Mouse (Mus musculus) liver, adult 2 months (tissue): ENCODE results near the gene Tradd. TPM values are rescaled to one million over a fixed set of nuclear protein-coding genes. Genes with fewer than 3 reads are reported as not detected.

Experiments used
- DNase-seq: peaks from one replicate; pipeline ENCODE4 v3.0.0-alpha.2; 2011; ENCODE audit warnings: low read depth, low spot score; ENCODE audit errors: extremely low read depth
- H3K27ac ChIP-seq: fragments of 200-500 bp; replicated peaks from 2 replicates; pipeline ENCODE4 v1.5.1; 2012; ENCODE audit warnings: low read depth, mild to moderate bottlenecking, control low read depth, inconsistent platforms, low read length; ENCODE audit not compliant: insufficient read depth
- H3K27me3 ChIP-seq: fragments of 200-500 bp; 2 replicates; pipeline ENCODE4 v1.6.1; 2012; ENCODE audit warnings: mild to moderate bottlenecking, moderate library complexity, low read length, inconsistent platforms; ENCODE audit not compliant: control insufficient read depth, insufficient read depth
- H3K36me3 ChIP-seq: fragments of 200-500 bp; 2 replicates; pipeline ENCODE4 v1.6.1; 2012; ENCODE audit warnings: low read length, inconsistent platforms; ENCODE audit not compliant: control insufficient read depth, insufficient read depth
- H3K4me1 ChIP-seq: fragments of 200-500 bp; 2 replicates; pipeline ENCODE4 v1.6.1; 2011; ENCODE audit warnings: low read length; ENCODE audit not compliant: control insufficient read depth, insufficient read depth
- H3K4me3 ChIP-seq: fragments of 200-500 bp; 2 replicates; pipeline ENCODE4 v1.5.1; 2011; ENCODE audit warnings: low read depth, mild to moderate bottlenecking, control low read depth, low read length, moderate library complexity; ENCODE audit not compliant: insufficient read depth
- H3K79me2 ChIP-seq: fragments of 200-500 bp; 2 replicates; pipeline ENCODE4 v1.6.1; 2012; ENCODE audit warnings: inconsistent platforms, mild to moderate bottlenecking, low read length, moderate library complexity; ENCODE audit not compliant: control insufficient read depth, insufficient read depth
- H3K9ac ChIP-seq: fragments of 200-500 bp; 2 replicates; pipeline ENCODE4 v1.6.1; 2012; ENCODE audit warnings: low read depth, mild to moderate bottlenecking, control low read depth, inconsistent platforms, low read length
- CTCF ChIP-seq: fragments of 200-500 bp; IDR thresholded peaks from 2 replicates; pipeline ENCODE4 v1.5.1; 2011; ENCODE audit warnings: low read depth, low read length, control low read depth
- POLR2A ChIP-seq: fragments of 200-500 bp; IDR thresholded peaks from 2 replicates; pipeline ENCODE4 v1.6.1; 2011; ENCODE audit warnings: low read length, control low read depth; ENCODE audit not compliant: insufficient read depth; ENCODE audit errors: extremely low read depth
- WGBS: fragments of 180-500 bp; shearing (Covaris S2); methylation state at CpG from one replicate; pipeline ENCODE4 v1.1.7; 2018; 5-methylcytosine and 5-hydroxymethylcytosine counted together
- polyA plus RNA-seq: library from polyadenylated mRNA; depleted of rRNA; stranded (reverse); fragments of >200 nt; gene quantifications from 2 replicates; pipeline ENCODE4 v1.2.3, GENCODE M21; 2012; rRNA removed
- total RNA-seq: library from RNA; depleted of rRNA; stranded (reverse); fragments of >200 nt; gene quantifications from 2 replicates; pipeline ENCODE4 v1.2.3, GENCODE M21; 2014; rRNA removed

The Tradd gene
- total RNA-seq (11.8 and 12.3 TPM in 2 replicates), polyA plus RNA-seq (16.1 and 18.6 TPM in 2 replicates)

GRCm38 (mm10) chr8:105264024-105264982, at the start of gene Tradd, which contains the start of gene Fbxl8:
TSS of gene Tradd (minus strand) at chr8:105264609.
TSS of gene Fbxl8 (plus strand) at chr8:105264648.
- H3K27ac ChIP-seq: peak within 1 kb of the TSS; percentile 73
- DNase-seq: peak; percentile 65
- H3K79me2 ChIP-seq: peaks cover 14% of the 10 kb centered on the region
- H3K27me3 ChIP-seq: no peaks in the 10 kb centered on the region
- H3K4me1 ChIP-seq: peaks cover 16% of the 10 kb centered on the region; the same call in 1 of the 2 replicates
- no peaks in the 10 kb centered on the region for H3K36me3 ChIP-seq
- peak within 1 kb of the TSS; percentile 92 for H3K9ac ChIP-seq
- WGBS: 1% methylated on average over 54 of the region's 54 CpGs
- peak; percentile 58; the same call in 1 of the 2 replicates for TF ChIP-seq POLR2A
- no peak for TF ChIP-seq CTCF
- H3K4me3 ChIP-seq: peak within 1 kb of the TSS; percentile 92

- no peak overlapping the region for H3K9ac ChIP-seq
- no peaks in the 10 kb centered on the region for H3K4me1 ChIP-seq
- peaks cover 2% of the 10 kb centered on the region; the same call in 1 of the 2 replicates for H3K36me3 ChIP-seq
- DNase-seq: no peak
- WGBS: 92% methylated on average over 9 of the region's 9 CpGs
- H3K4me3 ChIP-seq: no peak overlapping the region
- no peak overlapping the region for H3K27ac ChIP-seq
- no peaks in the 10 kb centered on the region for H3K79me2 ChIP-seq
- TF ChIP-seq POLR2A: no peak
- TF ChIP-seq CTCF: no peak
- no peaks in the 10 kb centered on the region for H3K27me3 ChIP-seq
These were observed 49.4 kb upstream of the Tradd start for GRCm38 (mm10) chr8:105313622-105314402.

GRCm38 (mm10) chr8:105312891-105313481, 48.6 kb upstream of the Tradd start:
- TF ChIP-seq CTCF (no peak), POLR2A (no peak)
- WGBS: 90% methylated on average over 8 of the region's 8 CpGs
- no peaks in the 10 kb centered on the region for H3K79me2 ChIP-seq
- DNase-seq: no peak
- H3K9ac ChIP-seq: no peak overlapping the region
- H3K36me3 ChIP-seq: peaks cover 2% of the 10 kb centered on the region; the same call in 1 of the 2 replicates
- no peak overlapping the region for H3K4me3 ChIP-seq
- no peak overlapping the region for H3K27ac ChIP-seq
- no peaks in the 10 kb centered on the region for H3K4me1 ChIP-seq
- H3K27me3 ChIP-seq: no peaks in the 10 kb centered on the region

GRCm38 (mm10) chr8:105311718-105312117, 47.3 kb upstream of the Tradd start:
- TF ChIP-seq CTCF: no peak
- 89% methylated on average over 1 of the region's 1 CpGs for WGBS
- peaks cover 2% of the 10 kb centered on the region; the same call in 1 of the 2 replicates for H3K36me3 ChIP-seq
- no peak overlapping the region for H3K27ac ChIP-seq
- no peaks in the 10 kb centered on the region for H3K79me2 ChIP-seq
- H3K9ac ChIP-seq: no peak overlapping the region
- no peaks in the 10 kb centered on the region for H3K4me1 ChIP-seq
- no peak overlapping the region for H3K4me3 ChIP-seq
- no peaks in the 10 kb centered on the region for H3K27me3 ChIP-seq
- DNase-seq: no peak

- Histone ChIP-seq H3K27ac (no peak overlapping the region), H3K9ac (no peak overlapping the region), H3K4me3 (no peak overlapping the region), H3K36me3 (peaks cover 2% of the 10 kb centered on the region; the same call in 1 of the 2 replicates), H3K79me2 (no peaks in the 10 kb centered on the region), H3K27me3 (no peaks in the 10 kb centered on the region), H3K4me1 (peaks cover 5% of the 10 kb centered on the region)
- WGBS: 91% methylated on average over 8 of the region's 8 CpGs
- no peak for TF ChIP-seq POLR2A
- TF ChIP-seq CTCF: no peak
- DNase-seq: no peak
These were observed 45.7 kb upstream of the Tradd start for GRCm38 (mm10) chr8:105310118-105310517.
